In the genomic region with DNA sequence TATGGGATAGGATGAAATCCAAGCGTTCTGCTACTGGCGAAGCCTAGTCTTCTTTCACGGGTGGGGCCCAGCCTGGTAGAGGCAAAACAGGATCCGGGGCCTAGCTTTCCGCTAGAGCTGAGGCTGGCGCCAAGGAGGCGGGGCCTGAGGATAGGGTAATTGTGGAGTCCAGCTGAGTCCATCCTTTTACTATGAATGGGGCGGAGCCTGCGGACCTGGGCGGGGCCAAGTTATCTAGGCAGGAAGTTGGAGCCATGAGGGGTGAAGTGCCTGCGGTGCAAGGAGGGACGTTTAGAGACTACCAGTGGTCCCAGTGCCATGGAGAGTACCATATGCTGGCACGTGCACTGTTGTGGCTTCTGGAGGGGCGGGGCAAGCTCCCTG, we compare ENCODE assay signal across 8 mouse cellular contexts. TPM values are rescaled to one million over a fixed set of nuclear protein-coding genes. Genes with fewer than 3 reads are reported as not detected.
DNase-seq lines count a peak whose midpoint lies in the region; ATAC-seq and TF ChIP-seq lines count a peak whose summit lies in the region.

No protein-coding gene starts in this region.

- H3K27ac ChIP-seq in MEL (ENCODE audit: control insufficient read depth, low read depth, low read length), result peak overlapping the region; percentile 90
- peak overlapping the region; percentile 89 for H3K27ac ChIP-seq in forebrain, embryonic 15.5 days (replicated peaks)
- H3K27ac ChIP-seq in liver, embryonic 16.5 days (ENCODE audit: low read length), result peak overlapping the region; percentile 95
- H3K27ac ChIP-seq in neural tube, embryonic 12.5 days, result peak overlapping the region; percentile 83

- no peak for TF ChIP-seq CTCF in MEL (IDR thresholded peaks at IDR 0.05 in 2 of 3, conservative IDR thresholded peaks at IDR 0.05 in 1 of 3; ENCODE audit: control insufficient read depth in 1 of 3, insufficient read depth in 1 of 3, low read depth in 2 of 3, low read length in 3 of 3, poor library complexity in 1 of 3, severe bottlenecking in 1 of 3)

- peaks cover 3 to 22% of the 10 kb centered on the region in 2 experiments; a peak in 3 of 4 replicates for H3K4me1 ChIP-seq in MEL (ENCODE audit: control insufficient read depth in 1 of 2, insufficient read depth in 2 of 2, low read length in 2 of 2)
- peaks cover 43% of the 10 kb centered on the region for H3K4me1 ChIP-seq in forebrain, embryonic 15.5 days
- H3K4me1 ChIP-seq in liver, embryonic 16.5 days (ENCODE audit: control insufficient read depth, low read depth, low read length), result peaks cover 58% of the 10 kb centered on the region
- peaks cover 46% of the 10 kb centered on the region for H3K4me1 ChIP-seq in neural tube, embryonic 12.5 days

- DNase-seq in MEL (ENCODE audit: low read depth, low spot score), result peak; percentile 99
- peak; percentile 87 to 89 for DNase-seq in cerebellum, adult 18-20 months
- DNase-seq in heart, postnatal 14 days, result peak; percentile 95 to 98
- peak; percentile 98 for DNase-seq in large intestine, adult 2 months (ENCODE audit: low read depth, low spot score)
- peak; percentile 94 for DNase-seq in testis, postnatal 14 days (ENCODE audit: low spot score)

- no peaks in the 10 kb centered on the region for H3K27me3 ChIP-seq in MEL (ENCODE audit: control insufficient read depth in 1 of 2, insufficient read depth in 2 of 2, low read length in 2 of 2)
- H3K27me3 ChIP-seq in forebrain, embryonic 15.5 days, result no peaks in the 10 kb centered on the region
- H3K27me3 ChIP-seq in liver, embryonic 16.5 days (ENCODE audit: control insufficient read depth, insufficient read depth, low read depth, low read length), result no peaks in the 10 kb centered on the region
- H3K27me3 ChIP-seq in neural tube, embryonic 12.5 days (replicated peaks), result no peaks in the 10 kb centered on the region

- intact Hi-C loops in heart, postnatal 14 days (cut with DNase I), result no loop called here

- no peak for TF ChIP-seq RAD21 in MEL (IDR thresholded peaks at IDR 0.05; ENCODE audit: low read depth, low read length)

- peak overlapping the region; percentile 87 for H3K9ac ChIP-seq in MEL (ENCODE audit: control insufficient read depth, low read depth, low read length, poor library complexity, severe bottlenecking)
- H3K9ac ChIP-seq in forebrain, embryonic 15.5 days (replicated peaks), result peak overlapping the region; percentile 60
- peak overlapping the region; percentile 74 for H3K9ac ChIP-seq in liver, embryonic 16.5 days (ENCODE audit: low read depth, low read length)
- peak overlapping the region; percentile 67 for H3K9ac ChIP-seq in neural tube, embryonic 12.5 days

- H3K9me3 ChIP-seq in MEL (replicated peaks; ENCODE audit: insufficient read depth, low read length), result no peaks in the 10 kb centered on the region
- H3K9me3 ChIP-seq in forebrain, embryonic 15.5 days, result no peaks in the 10 kb centered on the region
- H3K9me3 ChIP-seq in liver, embryonic 16.5 days (replicated peaks; ENCODE audit: control insufficient read depth, low read length), result no peaks in the 10 kb centered on the region
- H3K9me3 ChIP-seq in neural tube, embryonic 12.5 days, result no peaks in the 10 kb centered on the region

- peaks cover 0 to 11% of the 10 kb centered on the region in 2 experiments; a peak in 2 of 4 replicates for H3K36me3 ChIP-seq in MEL (ENCODE audit: control insufficient read depth in 1 of 2, insufficient read depth in 2 of 2, low read length in 2 of 2)
- peaks cover 11% of the 10 kb centered on the region; the same call in 1 of the 2 replicates for H3K36me3 ChIP-seq in forebrain, embryonic 15.5 days
- H3K36me3 ChIP-seq in liver, embryonic 16.5 days (ENCODE audit: control insufficient read depth, insufficient read depth), result 0 out of 2 replicates have a peak, but pooled peaks cover 6% of the 10 kb centered on the region
- H3K36me3 ChIP-seq in neural tube, embryonic 12.5 days, result peaks cover 24% of the 10 kb centered on the region

- peak overlapping the region; percentile 83 for H3K4me2 ChIP-seq in forebrain, embryonic 15.5 days (replicated peaks)
- H3K4me2 ChIP-seq in liver, embryonic 16.5 days (ENCODE audit: low read depth, low read length), result peak overlapping the region; percentile 81
- peak overlapping the region; percentile 88 for H3K4me2 ChIP-seq in neural tube, embryonic 12.5 days (replicated peaks)

- ATAC-seq in forebrain, embryonic 15.5 days (replicated peaks), result peak; percentile 31
- ATAC-seq in liver, embryonic 16.5 days (ENCODE audit: low read depth), result peak; percentile 49
- ATAC-seq in neural tube, embryonic 12.5 days (ENCODE audit: low FRiP score, low read depth), result peak; percentile 28

- H3K4me3 ChIP-seq in MEL (ENCODE audit: control insufficient read depth in 1 of 2, insufficient read depth in 1 of 2, low read depth in 2 of 2, low read length in 2 of 2), result peak overlapping the region; percentile 77 to 79
- H3K4me3 ChIP-seq in forebrain, embryonic 15.5 days, result peak overlapping the region; percentile 53
- H3K4me3 ChIP-seq in liver, embryonic 16.5 days (ENCODE audit: low read depth, low read length), result peak overlapping the region; percentile 64
- peak overlapping the region; percentile 46 for H3K4me3 ChIP-seq in neural tube, embryonic 12.5 days

- TF ChIP-seq EP300 in MEL (IDR thresholded peaks at IDR 0.05; ENCODE audit: low read depth in 1 of 2, low read length in 2 of 2), result no peak

- peak; percentile 80 to 95 for TF ChIP-seq POLR2A in MEL (IDR thresholded peaks at IDR 0.05; ENCODE audit: control insufficient read depth in 1 of 2, insufficient read depth in 1 of 2, low read depth in 1 of 2, low read length in 2 of 2, poor library complexity in 1 of 2)

- WGBS in forebrain, embryonic 15.5 days, result under 1% methylated on average over 14 of the region's 14 CpGs
- 0% methylated on average over 14 of the region's 14 CpGs for WGBS in large intestine, adult 2 months
- WGBS in liver, embryonic 16.5 days (ENCODE audit: insufficient replicate concordance), result under 1% methylated on average over 14 of the region's 14 CpGs
- WGBS in neural tube, embryonic 12.5 days, result 0% methylated on average over 14 of the region's 14 CpGs

- H3K79me2 ChIP-seq in MEL (ENCODE audit: control insufficient read depth, insufficient read depth, low read length, poor library complexity), result peaks cover 17% of the 10 kb centered on the region

TF ChIP-seq in MEL, 35 proteins besides CTCF, POLR2A, EP300 and RAD21 (continues in another document):
- TF ChIP-seq RCOR1 (IDR thresholded peaks at IDR 0.05; ENCODE audit: low read depth, low read length) (no peak), MXI1 (IDR thresholded peaks at IDR 0.05; ENCODE audit: low read depth, low read length) (peak; percentile 96)

RNA-seq across cellular contexts. Expression of a gene that starts 0.3 kb away (rescaled TPM):
- total RNA-seq in MEL (2012; rRNA removed), result 159 and 166 TPM in 2 replicates
- 100 to 1,000 TPM in 1 of 2 experiments, not detected in 1; 236 TPM for polyA plus RNA-seq in MEL (2012; ENCODE audit: insufficient read depth in 1 of 2, insufficient read length in 2 of 2, low read depth in 1 of 2, low replicate concordance in 2 of 2, missing spikeins in 1 of 2)
- polyA plus RNA-seq in forebrain, embryonic 15.5 days (2015; fragmentation: Nextera tagmentation; extraction: Ambion mirVana), result 70.0 and 78.4 TPM in 2 replicates
- total RNA-seq in heart, postnatal 14 days (2021), result 10 to 100 TPM; 68.2 to 76.3 TPM
- polyA plus RNA-seq in large intestine, adult 2 months (2012; rRNA removed), result 52.1 and 67.7 TPM in 2 replicates
- polyA plus RNA-seq in liver, embryonic 16.5 days (2015; fragmentation: Nextera tagmentation; extraction: Ambion mirVana), result 21.1 and 21.3 TPM in 2 replicates
- polyA plus RNA-seq in neural tube, embryonic 12.5 days (2016; fragmentation: Nextera tagmentation; extraction: Ambion mirVana), result 66.6 TPM in 2 replicates

RNA-seq across cellular contexts. Expression of a gene that starts 0.8 kb away (rescaled TPM):
- total RNA-seq in MEL (2012; rRNA removed), result 4.1 and 6.0 TPM in 2 replicates
- polyA plus RNA-seq in MEL (2012; ENCODE audit: insufficient read depth in 1 of 2, insufficient read length in 2 of 2, low read depth in 1 of 2, low replicate concordance in 2 of 2, missing spikeins in 1 of 2), result 1 to 10 TPM in 1 of 2 experiments, not detected in 1; 8.4 TPM
- polyA plus RNA-seq in forebrain, embryonic 15.5 days (2015; fragmentation: Nextera tagmentation; extraction: Ambion mirVana), result 21.3 and 24.0 TPM in 2 replicates
- total RNA-seq in heart, postnatal 14 days (2021), result 10 to 100 TPM; 11.6 to 14.5 TPM
- polyA plus RNA-seq in large intestine, adult 2 months (2012; rRNA removed), result 9.4 and 10.5 TPM in 2 replicates
- 138 and 166 TPM in 2 replicates for polyA plus RNA-seq in liver, embryonic 16.5 days (2015; fragmentation: Nextera tagmentation; extraction: Ambion mirVana)
- 37.9 and 38.6 TPM in 2 replicates for polyA plus RNA-seq in neural tube, embryonic 12.5 days (2016; fragmentation: Nextera tagmentation; extraction: Ambion mirVana)

RNA-seq across cellular contexts. Expression of a gene that starts 12.7 kb away (rescaled TPM):
- 341 and 377 TPM in 2 replicates for total RNA-seq in MEL (2012; rRNA removed)
- 100 to 1,000 TPM in 1 of 2 experiments, not detected in 1; 458 TPM for polyA plus RNA-seq in MEL (2012; ENCODE audit: insufficient read depth in 1 of 2, insufficient read length in 2 of 2, low read depth in 1 of 2, low replicate concordance in 2 of 2, missing spikeins in 1 of 2)
- 248 and 260 TPM in 2 replicates for polyA plus RNA-seq in forebrain, embryonic 15.5 days (2015; fragmentation: Nextera tagmentation; extraction: Ambion mirVana)
- total RNA-seq in heart, postnatal 14 days (2021), result 100 to 1,000 TPM; 728 to 743 TPM
- 553 and 570 TPM in 2 replicates for polyA plus RNA-seq in large intestine, adult 2 months (2012; rRNA removed)
- polyA plus RNA-seq in liver, embryonic 16.5 days (2015; fragmentation: Nextera tagmentation; extraction: Ambion mirVana), result 220 and 223 TPM in 2 replicates
- 214 and 227 TPM in 2 replicates for polyA plus RNA-seq in neural tube, embryonic 12.5 days (2016; fragmentation: Nextera tagmentation; extraction: Ambion mirVana)

RNA-seq across cellular contexts. Expression of a gene that starts 30.7 kb away (rescaled TPM):
- total RNA-seq in MEL (2012; rRNA removed), result 3,963 and 4,320 TPM in 2 replicates
- 1,000 to 10,000 TPM; 1,331 to 3,905 TPM for polyA plus RNA-seq in MEL (2012; ENCODE audit: insufficient read depth in 1 of 2, insufficient read length in 2 of 2, low read depth in 1 of 2, low replicate concordance in 2 of 2, missing spikeins in 1 of 2)
- polyA plus RNA-seq in forebrain, embryonic 15.5 days (2015; fragmentation: Nextera tagmentation; extraction: Ambion mirVana), result 628 and 651 TPM in 2 replicates
- 100 to 1,000 TPM; 652 to 716 TPM for total RNA-seq in heart, postnatal 14 days (2021)
- 1,621 and 1,622 TPM in 2 replicates for polyA plus RNA-seq in large intestine, adult 2 months (2012; rRNA removed)
- polyA plus RNA-seq in liver, embryonic 16.5 days (2015; fragmentation: Nextera tagmentation; extraction: Ambion mirVana), result 460 and 501 TPM in 2 replicates
- polyA plus RNA-seq in neural tube, embryonic 12.5 days (2016; fragmentation: Nextera tagmentation; extraction: Ambion mirVana), result 643 and 654 TPM in 2 replicates

RNA-seq across cellular contexts. Expression of a gene that starts 34.2 kb away (rescaled TPM):
- total RNA-seq in MEL (2012; rRNA removed), result 0.39 and 0.58 TPM in 2 replicates
- 1 to 10 TPM in 1 of 2 experiments, not detected in 1; 1.2 TPM for polyA plus RNA-seq in MEL (2012; ENCODE audit: insufficient read depth in 1 of 2, insufficient read length in 2 of 2, low read depth in 1 of 2, low replicate concordance in 2 of 2, missing spikeins in 1 of 2)
- polyA plus RNA-seq in forebrain, embryonic 15.5 days (2015; fragmentation: Nextera tagmentation; extraction: Ambion mirVana), result 205 and 210 TPM in 2 replicates
- total RNA-seq in heart, postnatal 14 days (2021), result 1 to 10 TPM; 2.3 to 3.6 TPM
- 0.41 and 0.45 TPM in 2 replicates for polyA plus RNA-seq in large intestine, adult 2 months (2012; rRNA removed)
- polyA plus RNA-seq in liver, embryonic 16.5 days (2015; fragmentation: Nextera tagmentation; extraction: Ambion mirVana), result 0.12 and 0.23 TPM in 2 replicates
- polyA plus RNA-seq in neural tube, embryonic 12.5 days (2016; fragmentation: Nextera tagmentation; extraction: Ambion mirVana), result 160 and 175 TPM in 2 replicates

Comparison
In these comparisons a context has a peak if more than half of its experiments do, and no peak if none do; other contexts are left out.
1. Peak in every context shown above with its lines: DNase-seq, ATAC-seq, H3K4me3 ChIP-seq and H3K27ac ChIP-seq.